Mouse (Mus musculus): ENCODE measurements at regions not wholly inside any gene's neighbourhood (a gene's known extent, or its start where the extent isn't known, plus 50 kb on each side); places are given as distances from the start of the nearest gene placed in this dataset.

- Histone ChIP-seq H3K27me3 (ENCODE audit: control insufficient read depth, insufficient read depth, low read length) (no peaks in the 10 kb centered on the region), H3K9me3 (ENCODE audit: control insufficient read depth, low read length) (0 out of 2 replicates have a peak, but pooled peaks cover 2% of the 10 kb centered on the region), H3K27ac (replicated peaks; ENCODE audit: low read depth, low read length) (no peak overlapping the region), H3K36me3 (ENCODE audit: control insufficient read depth, insufficient read depth, low read length) (no peaks in the 10 kb centered on the region), H3K4me1 (ENCODE audit: control insufficient read depth, insufficient read depth, low read length) (no peaks in the 10 kb centered on the region), H3K4me3 (ENCODE audit: low read depth, low read length) (no peak overlapping the region), H3K9ac (ENCODE audit: low read length) (no peak overlapping the region), H3K4me2 (ENCODE audit: low read depth, severe bottlenecking) (no peak overlapping the region)
- DNase-seq (ENCODE audit: low spot score) (no peak), ATAC-seq (ENCODE audit: insufficient number of reproducible peaks, low FRiP score, low TSS enrichment, low read depth) (no peak)
- WGBS = 71% methylated on average over 3 of the region's 3 CpGs
Observed at GRCm38 (mm10) chr10:31242442-31242966, 70.7 kb upstream of the Hddc2 start.

GRCm38 (mm10) chr10:31252584-31253381 lies 60.4 kb upstream of the Hddc2 start:
- no peak overlapping the region for H3K4me2 ChIP-seq (ENCODE audit: low read depth, severe bottlenecking)
- no peaks in the 10 kb centered on the region for H3K36me3 ChIP-seq (ENCODE audit: control insufficient read depth, insufficient read depth, low read length)
- no peaks in the 10 kb centered on the region for H3K9me3 ChIP-seq (ENCODE audit: control insufficient read depth, low read length)
- no peak overlapping the region for H3K4me3 ChIP-seq (ENCODE audit: low read depth, low read length)
- WGBS = 68% methylated on average over 8 of the region's 8 CpGs
- H3K9ac ChIP-seq (ENCODE audit: low read length) = no peak overlapping the region
- no peaks in the 10 kb centered on the region for H3K27me3 ChIP-seq (ENCODE audit: control insufficient read depth, insufficient read depth, low read length)
- H3K27ac ChIP-seq (replicated peaks; ENCODE audit: low read depth, low read length) = no peak overlapping the region
- ATAC-seq (ENCODE audit: insufficient number of reproducible peaks, low FRiP score, low TSS enrichment, low read depth) (no peak), DNase-seq (ENCODE audit: low spot score) (no peak)
- H3K4me1 ChIP-seq (ENCODE audit: control insufficient read depth, insufficient read depth, low read length) = no peaks in the 10 kb centered on the region

DNA sequence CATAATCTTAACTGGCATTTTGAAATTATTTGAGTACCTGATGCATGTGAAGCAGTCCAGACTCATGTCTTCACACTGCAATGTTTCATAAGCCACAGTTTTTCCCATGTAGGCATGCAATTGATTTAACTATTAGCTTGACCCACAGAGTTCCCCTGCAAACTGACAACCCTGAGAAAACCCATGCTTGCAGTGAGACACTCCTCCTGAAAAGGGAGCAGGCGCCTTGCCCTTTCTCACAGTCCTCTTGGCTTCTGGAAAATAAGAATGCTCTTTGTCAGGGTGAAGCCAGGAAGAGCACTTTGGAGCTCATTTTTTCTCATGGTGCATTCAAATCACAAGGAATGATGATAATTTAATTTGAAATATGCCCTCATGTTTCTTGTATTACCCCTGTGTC lies 56.2 kb upstream of the Hddc2 start:
- Histone ChIP-seq H3K9me3 (ENCODE audit: control insufficient read depth, low read length) (no peaks in the 10 kb centered on the region), H3K4me1 (ENCODE audit: control insufficient read depth, insufficient read depth, low read length) (no peaks in the 10 kb centered on the region), H3K9ac (ENCODE audit: low read length) (no peak overlapping the region), H3K4me2 (ENCODE audit: low read depth, severe bottlenecking) (no peak overlapping the region), H3K36me3 (ENCODE audit: control insufficient read depth, insufficient read depth, low read length) (no peaks in the 10 kb centered on the region), H3K27ac (replicated peaks; ENCODE audit: low read depth, low read length) (no peak overlapping the region), H3K4me3 (ENCODE audit: low read depth, low read length) (no peak overlapping the region), H3K27me3 (ENCODE audit: control insufficient read depth, insufficient read depth, low read length) (no peaks in the 10 kb centered on the region)
- 53% methylated on average over 1 of the region's 1 CpGs for WGBS
- ATAC-seq (ENCODE audit: insufficient number of reproducible peaks, low FRiP score, low TSS enrichment, low read depth) (no peak), DNase-seq (ENCODE audit: low spot score) (no peak)

DNA sequence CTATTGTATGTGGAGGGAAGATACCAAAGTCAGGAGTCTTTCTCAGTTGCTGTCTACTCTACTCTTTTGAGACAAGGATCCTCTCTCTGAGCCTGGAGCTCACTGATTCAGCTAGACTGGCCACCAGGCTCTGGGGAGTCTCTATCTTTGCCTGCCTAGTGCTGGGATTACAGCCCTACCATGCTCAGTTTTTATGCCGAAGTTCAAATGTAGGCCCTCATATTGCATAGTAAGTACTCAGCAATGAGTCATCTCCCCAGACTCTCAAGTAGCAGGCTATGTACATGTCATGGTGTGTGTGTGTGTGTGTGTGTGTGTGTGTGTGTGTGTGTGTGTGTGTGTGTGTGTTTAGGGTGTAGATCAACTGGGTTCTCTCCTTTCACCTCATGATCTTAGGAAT lies 55.6 kb upstream of the Hddc2 start:
- Histone ChIP-seq H3K27ac (replicated peaks; ENCODE audit: low read depth, low read length) (no peak overlapping the region), H3K4me3 (ENCODE audit: low read depth, low read length) (no peak overlapping the region), H3K36me3 (ENCODE audit: control insufficient read depth, insufficient read depth, low read length) (no peaks in the 10 kb centered on the region), H3K9me3 (ENCODE audit: control insufficient read depth, low read length) (no peaks in the 10 kb centered on the region), H3K27me3 (ENCODE audit: control insufficient read depth, insufficient read depth, low read length) (no peaks in the 10 kb centered on the region), H3K4me1 (ENCODE audit: control insufficient read depth, insufficient read depth, low read length) (no peaks in the 10 kb centered on the region), H3K4me2 (ENCODE audit: low read depth, severe bottlenecking) (no peak overlapping the region), H3K9ac (ENCODE audit: low read length) (no peak overlapping the region)
- DNase-seq (ENCODE audit: low spot score) (no peak), ATAC-seq (ENCODE audit: insufficient number of reproducible peaks, low FRiP score, low TSS enrichment, low read depth) (no peak)
- 88% methylated on average over 1 of the region's 1 CpGs for WGBS

GRCm38 (mm10) chr10:31260914-31261313 lies 52.3 kb upstream of the Hddc2 start:
- Histone ChIP-seq H3K27me3 (ENCODE audit: control insufficient read depth, insufficient read depth, low read length) (no peaks in the 10 kb centered on the region), H3K36me3 (ENCODE audit: control insufficient read depth, insufficient read depth, low read length) (no peaks in the 10 kb centered on the region), H3K9ac (ENCODE audit: low read length) (no peak overlapping the region), H3K27ac (replicated peaks; ENCODE audit: low read depth, low read length) (no peak overlapping the region), H3K4me3 (ENCODE audit: low read depth, low read length) (no peak overlapping the region), H3K4me1 (ENCODE audit: control insufficient read depth, insufficient read depth, low read length) (no peaks in the 10 kb centered on the region), H3K4me2 (ENCODE audit: low read depth, severe bottlenecking) (no peak overlapping the region), H3K9me3 (ENCODE audit: control insufficient read depth, low read length) (no peaks in the 10 kb centered on the region)
- ATAC-seq (ENCODE audit: insufficient number of reproducible peaks, low FRiP score, low TSS enrichment, low read depth) (no peak), DNase-seq (ENCODE audit: low spot score) (no peak)
- 83% methylated on average over 7 of the region's 7 CpGs for WGBS

Data from limb, embryonic 11.5 days (tissue).